Mouse (Mus musculus): ENCODE data around the gene Slc20a1. TPM values are rescaled to one million over a fixed set of nuclear protein-coding genes. Genes with fewer than 3 reads are reported as not detected.

Slc20a1 gene
- total RNA-seq, 2 experiments from 2014 or later: 19.0 to 19.9 TPM

DNA sequence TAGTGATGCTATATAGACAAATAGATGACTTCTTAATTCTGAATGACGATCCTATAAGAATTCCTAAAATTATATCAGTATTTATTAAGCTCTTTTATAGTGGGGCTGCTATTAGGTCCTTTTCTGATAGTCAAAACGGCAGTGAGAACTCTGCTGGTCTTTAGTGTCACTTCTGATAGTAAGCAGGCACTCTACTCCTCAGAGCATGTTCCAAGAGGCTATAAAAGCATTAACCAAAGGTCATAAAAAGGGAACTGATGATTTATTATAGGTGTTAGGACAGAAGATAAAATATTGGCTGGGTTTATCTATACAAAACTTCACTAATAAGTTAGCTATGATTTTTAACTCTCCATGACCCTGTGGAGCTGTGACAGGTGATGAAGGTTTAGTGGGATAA is 55.5 kb downstream of the Slc20a1 start:
- no peak for DNase-seq

DNA sequence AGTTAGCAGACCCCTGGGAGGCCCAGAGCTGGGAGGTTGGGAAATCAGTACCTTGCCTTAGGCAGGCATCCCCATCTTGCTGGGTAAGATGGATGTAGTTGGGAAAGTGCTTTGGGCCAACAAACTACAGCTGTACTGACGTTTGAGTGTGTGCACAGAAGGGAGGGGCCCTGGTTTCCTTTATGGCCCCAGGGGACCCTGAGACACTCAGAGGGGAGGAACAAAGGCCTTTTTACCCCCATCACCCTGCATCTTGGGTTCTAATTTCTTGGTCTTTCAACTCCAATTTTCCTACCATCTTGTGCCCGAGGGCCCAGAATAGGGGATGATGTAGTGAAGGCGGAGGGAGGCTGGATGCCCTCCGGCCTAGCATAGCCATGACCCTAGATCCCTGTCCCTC is 57.4 kb downstream of the Slc20a1 start:
- no peak for DNase-seq

DNA sequence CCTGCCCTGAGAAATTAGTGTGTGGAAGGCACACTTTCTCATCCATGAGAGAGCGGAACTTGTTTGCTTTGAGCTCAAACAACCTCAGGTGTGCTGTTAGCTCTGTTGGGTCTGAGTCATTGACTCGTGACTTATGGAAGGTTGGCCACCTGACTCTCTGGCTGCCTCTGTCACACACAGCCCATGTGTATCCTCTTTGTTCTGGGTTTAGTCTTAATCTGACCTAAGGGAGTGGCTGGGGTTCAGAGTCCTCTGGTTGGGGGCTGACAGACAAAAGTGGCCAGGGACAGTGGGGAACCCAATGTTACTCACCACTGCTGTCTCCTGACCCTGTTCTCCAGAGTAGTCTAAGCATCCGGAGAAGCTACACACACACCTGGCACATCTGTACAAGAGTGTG is 59.5 kb downstream of the Slc20a1 start:
- no peak for DNase-seq

DNA sequence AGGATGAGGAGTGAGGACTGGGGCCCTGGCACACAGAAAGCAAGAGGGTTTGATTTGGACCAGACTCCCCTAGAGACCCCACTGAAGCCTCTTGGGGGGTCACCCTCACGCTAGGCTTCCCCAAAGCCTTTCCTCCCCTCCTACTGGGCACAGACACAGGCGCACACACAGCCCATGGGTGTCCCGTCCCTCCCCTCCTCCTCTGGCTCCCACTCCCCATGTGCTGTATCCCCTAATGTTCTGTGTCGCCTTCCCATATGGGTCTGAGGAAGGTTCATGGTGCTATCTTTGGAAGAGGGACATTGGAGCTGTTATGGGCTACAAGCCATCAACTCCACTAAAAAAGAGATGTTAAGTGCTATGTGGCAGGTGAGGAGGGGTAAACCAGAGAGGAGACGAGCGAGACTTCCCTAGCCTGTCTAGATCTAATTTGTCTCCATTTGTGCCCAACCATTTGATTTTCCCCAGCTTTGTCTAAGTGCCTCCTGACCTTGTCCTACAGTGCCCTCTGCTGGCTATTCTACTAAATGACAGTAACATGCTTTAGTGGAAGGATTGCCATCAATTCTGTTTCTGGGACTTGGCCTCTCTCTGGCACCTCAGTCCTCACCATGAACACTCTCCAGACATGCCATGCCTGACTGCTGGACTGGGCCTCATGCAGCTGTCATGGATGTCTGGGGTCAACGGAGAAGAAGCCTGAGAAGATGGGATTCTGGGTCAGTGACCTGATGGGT is 60.1 kb downstream of the Slc20a1 start:
- peak; percentile 77 for DNase-seq

DNA sequence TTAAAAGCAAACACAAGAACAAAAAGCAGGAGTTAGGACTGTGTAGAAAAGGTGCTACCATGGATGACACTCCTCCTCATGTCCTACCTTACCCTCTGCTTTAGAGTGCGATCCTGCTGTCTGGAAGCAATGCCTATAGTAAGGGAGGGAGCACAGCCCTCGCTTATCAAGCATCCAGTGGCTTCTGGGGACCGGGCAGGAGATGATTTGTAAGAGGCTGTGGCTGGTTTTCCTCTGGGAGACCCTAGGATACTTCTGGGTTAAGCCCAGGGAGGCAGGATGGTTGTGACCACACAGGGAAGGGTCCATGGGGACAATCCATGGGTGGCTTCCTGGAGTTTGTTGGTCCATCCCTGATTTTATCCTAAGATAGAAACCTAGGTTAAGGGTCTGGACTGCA is 62.1 kb downstream of the Slc20a1 start:
- no peak for DNase-seq

Other genes starting within 250 kb of the Slc20a1 start
- gene Zc3h6, start 231.4 kb upstream of the Slc20a1 start, total RNA-seq (2021): 10 to 100 TPM in 1 of 2 experiments, 1 to 10 TPM in 1; 5.7 to 11.1 TPM
- gene Gm10762, start 231.0 kb upstream of the Slc20a1 start, total RNA-seq (2021): 10 to 100 TPM; 11.1 to 13.0 TPM
- gene Vinac1, start 150.6 kb upstream of the Slc20a1 start, total RNA-seq (2021): under 1 TPM; 0.06 to 0.18 TPM
- gene Ttl, start 132.8 kb upstream of the Slc20a1 start, total RNA-seq (2021): 10 to 100 TPM in 1 of 2 experiments, 1 to 10 TPM in 1; 9.9 to 14.1 TPM
- gene Polr1b, start 97.8 kb upstream of the Slc20a1 start, total RNA-seq (2021): 10 to 100 TPM; 16.6 to 19.8 TPM
- gene Chchd5, start 69.1 kb upstream of the Slc20a1 start, total RNA-seq (2021): 10 to 100 TPM; 17.3 to 20.2 TPM
- gene Ckap2l, start 98.4 kb downstream of the Slc20a1 start, total RNA-seq (2021): 10 to 100 TPM in 1 of 2 experiments, 1 to 10 TPM in 1; 9.9 to 11.7 TPM
- 1 to 10 TPM in 1 of 2 experiments, under 1 TPM in 1; 0.73 to 1.2 TPM for gene Il1a, start 111.2 kb downstream of the Slc20a1 start, total RNA-seq (2021)
- gene Il1b, start 172.4 kb downstream of the Slc20a1 start, total RNA-seq (2021): under 1 TPM; 0.55 to 0.63 TPM